Mouse (Mus musculus) lung, postnatal 0 days (tissue): ENCODE results near the gene Elmo1.

Source experiments
- CTCF ChIP-seq: IDR thresholded peaks from 2 replicates; pipeline ENCODE4 v1.5.1; 2016; ENCODE audit warnings: antibody characterized with exemption, mild to moderate bottlenecking
- EP300 ChIP-seq: IDR thresholded peaks from 2 replicates; pipeline ENCODE4 v1.6.1; 2016; ENCODE audit warnings: antibody characterized with exemption, mild to moderate bottlenecking, control low read depth

DNA sequence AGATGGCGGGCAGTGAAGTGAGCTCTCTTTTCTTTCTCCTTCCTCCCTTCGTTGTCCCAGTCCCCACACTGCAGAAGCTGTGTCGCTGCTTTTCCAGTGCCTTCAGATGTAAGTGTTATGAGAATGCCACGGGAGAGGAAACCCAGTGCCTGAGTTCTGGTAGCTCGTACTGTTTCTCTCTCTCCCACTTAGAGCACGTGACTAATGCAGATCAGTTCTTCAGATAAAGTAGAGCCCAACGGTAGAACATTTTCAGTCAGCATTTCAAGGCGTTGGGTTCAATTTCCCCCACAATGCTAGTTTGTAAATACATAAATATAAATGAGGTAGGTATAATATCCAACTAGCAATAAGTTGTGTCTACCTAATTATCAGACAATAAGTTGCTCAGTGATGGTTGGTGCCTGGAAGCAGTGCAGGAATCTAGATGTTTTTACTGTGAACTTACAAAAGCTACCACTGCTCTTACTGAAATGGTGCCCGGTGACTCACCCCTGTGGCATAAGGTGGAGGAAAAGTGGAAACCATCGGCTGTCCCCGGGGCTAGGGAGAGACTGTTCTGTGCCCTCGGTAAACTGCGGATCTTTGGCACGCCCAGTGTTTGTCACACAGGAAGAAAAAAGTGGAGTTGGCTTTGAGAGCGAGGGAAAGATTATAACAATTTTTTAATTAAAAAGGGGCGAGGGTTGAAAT is 205.0 kb downstream of the Elmo1 start:
- no peak for TF ChIP-seq CTCF
- no peak for TF ChIP-seq EP300
